Mouse (Mus musculus) left cerebral cortex, postnatal 25 days (tissue): ENCODE measurements around the gene Foxn1. TPM values are rescaled to one million over a fixed set of nuclear protein-coding genes. Genes with fewer than 3 reads are reported as not detected.
A peak's percentile ranks its signal among the peaks of the same experiment; 100 is the strongest.

Experiments used
- DNase-seq, 2 experiments: peaks; one replicate each; pipeline ENCODE4 v3.0.0; 2022; ENCODE audit warnings: low spot score in 2 of 2, mixed read lengths in 1 of 2
- intact Hi-C: fragments of 180-260 bp; cut with DNase I; formaldehyde crosslinking; loops from one replicate; pipeline ENCODE4 v1.15.1; 2025
- total RNA-seq, 2 experiments: library from RNA; stranded (reverse); gene quantifications; 2 replicates each; pipeline ENCODE4 v1.2.3; 2021

Gene Foxn1
- under 1 TPM in 1 of 2 experiments, not detected in 1; 0.09 TPM for total RNA-seq

DNA sequence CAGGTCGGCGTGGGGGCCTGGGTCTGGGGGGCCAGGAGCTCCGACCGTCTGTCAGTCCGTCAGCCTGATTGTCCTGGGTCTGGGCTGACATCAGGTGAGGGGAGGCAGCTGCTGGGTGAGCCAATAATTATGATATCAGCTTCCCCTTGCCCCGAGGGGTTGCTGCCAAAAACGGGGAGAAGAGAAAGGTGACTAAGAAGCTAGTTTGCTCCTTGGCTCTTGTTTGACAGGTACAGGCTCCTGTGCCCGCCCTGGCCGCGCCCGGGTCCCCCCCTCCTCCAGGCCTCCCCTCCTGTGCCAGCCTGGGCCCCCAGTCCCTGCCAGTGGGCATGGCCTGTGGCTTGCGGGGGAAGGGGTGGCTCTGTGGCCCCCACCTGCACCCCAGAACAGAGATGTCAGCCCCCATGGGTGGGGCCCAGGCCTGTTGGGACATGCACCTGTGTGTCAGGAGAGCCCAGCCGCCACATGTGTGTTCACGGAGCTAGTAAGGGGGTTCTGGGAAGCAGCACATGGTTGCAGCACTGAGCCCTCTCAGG is at the start of gene Foxn1:
Gene Foxn1 (minus strand): TSS at position 51 of the 536 bp plus-strand sequence.
- intact Hi-C loops: no loop called here

DNA sequence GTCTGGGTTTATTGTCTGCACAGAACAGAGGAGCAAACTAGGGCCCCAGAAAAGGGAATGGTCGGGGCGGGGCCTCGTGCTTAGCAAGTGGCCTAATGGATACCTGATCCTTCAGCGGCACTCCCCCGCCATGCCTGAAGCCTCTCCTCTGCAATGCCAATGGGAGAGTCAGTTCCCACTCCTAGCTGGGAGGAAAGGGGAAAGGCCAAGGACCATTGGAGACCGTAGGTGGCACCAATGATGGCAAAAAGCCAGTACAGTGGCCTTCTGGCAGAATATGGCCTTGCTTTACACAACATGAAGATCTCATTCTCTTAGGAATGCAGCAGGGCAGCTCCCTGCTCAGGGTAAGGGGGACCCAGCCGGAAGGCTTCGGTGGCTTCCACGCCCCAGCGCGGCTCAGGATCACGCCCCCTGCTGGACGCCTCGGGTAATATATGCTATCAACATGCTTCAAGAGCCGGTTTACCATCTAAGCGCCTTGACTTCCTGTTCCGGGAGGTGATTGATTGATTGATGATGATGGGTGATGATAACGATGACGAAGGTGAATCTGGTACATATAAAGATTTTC is 49.5 kb upstream of the Foxn1 start:
- DNase-seq: no peak
- intact Hi-C loops: no loop called here

More for the DNA sequence above, at the start of gene Foxn1:
- DNase-seq: no peak

DNA sequence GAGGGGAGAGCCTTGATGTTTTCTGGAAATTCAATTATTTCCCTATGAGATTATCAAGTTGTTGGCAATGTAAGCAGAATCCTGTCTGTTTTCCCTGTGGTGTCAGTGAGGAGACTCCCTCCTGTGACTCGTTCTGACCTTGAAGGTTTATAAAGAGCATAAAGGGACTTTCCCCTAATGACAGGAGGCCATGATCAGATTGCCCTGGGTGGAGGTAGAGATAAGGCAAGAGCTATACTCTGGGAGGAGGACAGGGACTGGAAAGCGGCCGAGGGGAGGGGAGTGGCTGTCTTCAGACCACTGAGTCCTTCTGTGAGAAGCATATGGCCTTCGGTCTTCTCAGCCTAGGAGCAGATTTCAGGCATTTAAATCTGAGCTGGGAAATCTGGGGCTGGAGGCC is 47.7 kb upstream of the Foxn1 start:
- intact Hi-C loops: no loop called here

DNA sequence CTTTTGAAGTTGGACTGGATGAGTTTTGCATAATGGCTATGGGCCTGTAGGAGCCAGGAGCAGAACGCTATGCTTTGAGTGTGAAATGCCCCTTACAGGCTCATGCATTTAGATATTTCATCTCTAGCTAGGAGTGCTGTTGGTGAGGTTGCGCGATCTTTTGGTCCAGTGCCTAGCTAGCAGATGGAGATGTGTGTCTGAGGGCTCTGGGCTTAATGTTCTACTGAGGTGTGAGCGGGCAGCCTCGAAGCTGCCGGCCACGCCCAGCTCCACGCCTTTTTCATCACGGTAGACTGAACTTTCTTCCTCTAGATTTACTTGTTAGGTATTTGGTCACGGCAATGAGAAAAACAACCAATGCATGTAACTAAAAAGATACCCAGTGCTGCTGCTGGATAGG is 44.8 kb upstream of the Foxn1 start:
- no peak for DNase-seq
- intact Hi-C loops: no loop called here

More for the DNA sequence above, 47.7 kb upstream of the Foxn1 start:
- DNase-seq: no peak

DNA sequence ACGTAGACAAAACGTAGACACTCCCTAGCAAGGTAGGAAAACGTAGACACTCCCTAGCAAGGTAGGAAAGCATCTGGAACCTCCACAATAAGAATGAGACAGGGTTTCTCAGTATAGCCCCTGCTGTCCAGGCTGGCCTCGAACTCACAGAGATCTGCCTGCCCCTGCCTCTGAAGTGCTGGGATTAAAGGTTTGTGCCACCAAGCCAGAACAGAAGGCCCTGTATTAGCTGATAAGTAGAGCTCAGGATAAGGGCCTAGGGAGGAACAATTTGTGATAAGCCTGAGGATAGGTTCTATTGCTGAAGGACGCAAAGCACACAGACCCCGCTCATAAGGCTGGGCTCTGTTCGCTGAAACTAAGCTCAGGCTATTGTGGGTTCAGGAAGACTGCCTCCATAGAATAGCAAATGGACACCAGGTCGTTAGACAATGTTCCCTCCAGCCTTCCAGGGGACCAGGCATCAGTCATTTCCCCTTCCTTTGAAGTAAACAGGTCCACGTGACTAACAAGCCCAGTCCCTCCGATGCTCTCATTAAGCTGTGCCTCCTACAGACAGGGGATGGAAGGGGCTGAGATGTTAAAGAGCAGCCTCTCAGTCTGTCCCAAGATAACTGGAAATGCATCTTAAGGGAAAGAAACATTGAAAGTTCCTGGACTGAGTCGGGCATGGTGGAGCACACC is 44.0 kb upstream of the Foxn1 start:
- intact Hi-C loops: no loop called here
- no peak for DNase-seq

DNA sequence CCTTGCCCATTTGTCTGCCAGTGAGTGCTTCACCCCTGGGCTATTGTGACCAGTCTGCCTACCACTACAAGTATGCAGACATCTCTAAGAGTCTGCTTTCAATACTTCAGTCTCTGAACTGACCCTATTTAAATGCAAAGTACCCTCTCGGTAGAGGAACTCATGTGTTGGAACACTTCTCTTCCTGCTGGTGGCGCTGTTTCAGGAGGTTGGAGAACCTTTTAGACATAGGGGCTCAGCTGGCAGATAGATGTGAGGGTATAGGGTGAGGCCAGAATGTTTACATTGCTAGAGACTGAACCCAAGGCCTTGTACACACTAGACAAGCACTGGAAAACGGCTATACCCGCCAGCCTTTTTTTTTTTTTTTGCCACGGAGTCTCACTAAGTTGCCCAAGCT is 42.0 kb upstream of the Foxn1 start:
- intact Hi-C loops: no loop called here
- DNase-seq: no peak

DNA sequence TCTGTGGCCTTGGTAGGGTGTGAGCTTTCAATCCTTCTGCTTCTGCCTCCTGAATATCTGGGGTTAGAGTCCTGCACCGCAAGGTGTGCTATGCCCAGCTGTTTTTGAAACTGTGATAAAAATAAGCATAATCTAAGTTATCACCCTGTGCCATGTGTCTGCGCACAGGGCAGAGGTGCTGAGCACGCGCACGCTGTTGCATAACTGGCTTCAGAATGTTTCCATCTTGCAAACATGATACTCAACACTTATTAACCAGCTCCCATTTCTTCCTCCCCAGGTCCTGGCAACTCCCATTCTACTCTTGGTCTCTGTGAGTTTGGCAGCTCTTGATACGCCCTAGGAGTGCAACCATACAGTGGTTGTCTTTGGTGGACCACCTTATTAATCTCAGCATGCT is 41.3 kb upstream of the Foxn1 start:
- no peak for DNase-seq

DNA sequence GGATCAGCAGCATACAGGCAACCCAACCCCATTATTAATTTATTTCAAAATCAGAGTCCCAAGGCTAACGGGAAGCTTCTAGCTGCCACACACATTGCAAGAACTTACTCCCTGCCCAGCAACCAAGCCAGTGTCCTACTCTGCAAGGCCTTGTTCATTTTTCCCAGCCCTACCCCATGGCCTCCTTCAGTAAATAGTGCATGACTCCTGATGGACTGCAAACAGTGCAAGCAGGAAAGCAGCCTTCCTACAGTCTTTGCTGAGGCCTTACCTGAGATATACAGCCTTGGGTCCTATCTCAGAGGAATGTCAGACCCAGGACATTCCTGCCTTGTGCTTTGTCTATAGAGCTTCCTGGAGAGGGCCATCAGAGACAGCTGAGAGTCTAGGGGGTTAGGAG is 39.2 kb upstream of the Foxn1 start:
- no peak for DNase-seq
- intact Hi-C loops: no loop called here

More for the DNA sequence above, 41.3 kb upstream of the Foxn1 start:
- intact Hi-C loops: no loop called here

DNA sequence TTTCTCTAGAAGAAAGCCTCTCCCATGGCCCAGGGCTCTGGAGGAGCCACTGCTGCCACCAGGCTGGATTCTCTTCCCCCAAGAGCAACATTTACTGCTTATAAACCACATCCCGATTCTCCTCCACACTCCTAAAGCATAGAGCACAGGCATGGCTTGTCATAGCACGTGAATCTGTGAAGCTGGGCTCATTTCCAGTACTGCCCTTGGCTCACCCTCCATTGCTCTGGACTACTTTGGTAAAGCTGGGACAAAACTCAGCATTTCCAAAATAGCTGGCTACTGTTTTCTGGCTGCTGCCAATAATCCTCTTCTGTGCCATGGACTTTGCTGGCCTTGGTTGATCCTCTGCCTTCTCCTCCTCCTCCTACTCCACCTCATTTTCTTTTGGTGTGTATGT is 38.0 kb upstream of the Foxn1 start:
- intact Hi-C loops: no loop called here
- DNase-seq: peak; percentile 6 to 42

DNA sequence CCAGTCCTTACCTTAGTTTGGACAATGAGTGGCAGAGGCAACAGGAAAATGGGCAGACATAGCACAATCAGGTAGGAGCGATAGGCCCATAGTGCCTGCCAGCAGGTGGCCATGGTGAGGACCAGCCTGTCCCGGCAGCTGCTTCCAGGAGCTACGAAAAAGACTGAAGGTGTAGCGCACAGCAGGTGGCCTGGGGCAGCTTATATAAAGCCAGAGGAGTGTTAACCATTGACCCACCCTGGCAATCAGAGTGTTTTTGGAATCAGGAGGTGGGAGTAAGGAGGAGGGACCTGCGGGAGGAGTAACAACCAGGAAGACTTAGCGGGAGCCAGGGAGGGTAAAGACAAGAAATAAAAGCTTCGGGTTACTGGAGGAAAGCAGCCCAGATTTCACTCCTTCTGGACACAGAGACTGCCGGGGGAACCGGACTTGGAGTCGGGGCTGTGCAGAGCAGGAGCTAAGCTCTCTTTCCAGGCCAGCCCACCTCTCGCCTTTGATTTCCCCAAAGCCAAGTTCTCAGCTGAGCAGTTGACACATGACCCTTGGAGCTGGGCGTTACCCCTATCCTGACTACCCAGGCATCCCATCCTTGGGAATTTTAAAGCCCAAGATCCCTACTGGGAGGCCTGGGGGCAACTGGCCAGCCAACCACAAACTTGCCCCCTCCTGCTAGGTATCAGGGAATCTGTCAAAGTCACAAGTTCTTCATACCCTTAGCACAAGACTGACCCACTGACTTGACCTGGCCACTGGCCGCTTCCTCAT is 35.9 kb upstream of the Foxn1 start, which contains the start of gene Slc13a2:
Gene Slc13a2 (minus strand): TSS at position 163 of the 765 bp plus-strand sequence.
- intact Hi-C loops: no loop called here
- DNase-seq: no peak

DNA sequence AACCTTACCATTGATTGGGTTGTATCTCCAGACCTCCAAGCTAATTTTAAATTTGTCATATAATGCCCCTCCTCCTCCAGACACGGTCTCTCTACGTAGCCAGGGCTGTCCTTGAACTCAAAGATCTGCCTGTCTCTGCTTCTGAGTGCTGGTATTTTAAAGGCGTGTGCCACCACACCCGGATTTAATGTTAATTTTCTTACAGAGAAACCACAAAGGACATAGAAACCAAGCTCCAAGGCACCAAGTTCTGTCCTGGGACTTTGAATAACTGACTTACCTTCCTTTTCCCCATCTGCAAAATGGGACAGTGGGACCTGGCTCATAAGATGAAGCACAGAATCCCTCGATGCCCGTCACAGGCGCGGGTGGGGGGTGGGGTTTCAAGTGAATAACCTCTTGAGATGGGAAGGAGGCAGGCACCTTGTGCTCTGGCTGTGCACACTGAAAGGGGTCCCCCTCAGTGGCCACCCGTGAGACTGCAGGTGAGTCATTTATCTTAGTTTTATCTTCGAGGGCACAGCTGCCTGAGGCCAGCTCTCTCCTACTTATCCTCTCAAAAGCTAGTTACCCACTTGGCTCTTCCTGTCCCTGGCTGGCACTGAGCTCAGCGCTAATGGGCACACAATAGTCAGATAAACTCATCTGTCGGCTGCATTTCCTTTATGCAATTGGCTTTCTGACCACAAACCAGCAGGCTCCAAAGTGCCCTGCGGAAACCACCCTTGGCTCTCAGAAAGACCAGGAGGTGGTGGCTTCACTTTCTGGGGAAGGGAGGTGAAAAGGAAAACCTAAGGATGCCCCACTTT is 35.0 kb upstream of the Foxn1 start:
- no peak for DNase-seq
- intact Hi-C loops: no loop called here

DNA sequence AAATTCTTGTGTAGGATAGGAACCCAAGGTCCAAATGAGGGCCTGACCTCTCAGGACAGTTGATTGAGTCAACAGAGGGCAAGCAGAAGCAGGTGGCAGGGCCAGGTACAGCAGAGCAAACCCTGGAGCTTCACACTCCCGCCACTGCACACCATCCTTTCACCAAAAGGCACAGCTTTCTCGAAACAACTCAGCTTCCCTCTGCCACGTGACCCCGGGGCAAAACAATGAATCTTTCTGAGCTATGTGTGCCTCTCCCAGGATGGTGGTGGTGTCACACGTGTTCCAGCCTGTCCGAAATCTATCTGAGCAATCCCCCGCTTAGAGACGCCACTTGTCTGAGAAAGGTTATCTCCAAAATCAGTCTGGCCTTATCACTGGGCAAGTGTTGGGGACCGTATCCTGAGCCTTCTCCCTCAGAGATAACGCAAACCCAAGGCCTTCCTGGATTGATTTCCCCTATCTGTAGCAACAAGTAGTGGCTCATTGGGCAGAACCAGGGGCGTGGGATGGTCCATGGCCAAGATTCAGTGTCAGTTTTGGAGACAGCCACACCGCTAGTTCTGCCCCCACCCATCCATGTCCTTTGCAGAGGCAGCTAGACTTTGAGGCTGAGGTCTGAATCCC is 34.0 kb upstream of the Foxn1 start:
- no peak for DNase-seq
- intact Hi-C loops: no loop called here

DNA sequence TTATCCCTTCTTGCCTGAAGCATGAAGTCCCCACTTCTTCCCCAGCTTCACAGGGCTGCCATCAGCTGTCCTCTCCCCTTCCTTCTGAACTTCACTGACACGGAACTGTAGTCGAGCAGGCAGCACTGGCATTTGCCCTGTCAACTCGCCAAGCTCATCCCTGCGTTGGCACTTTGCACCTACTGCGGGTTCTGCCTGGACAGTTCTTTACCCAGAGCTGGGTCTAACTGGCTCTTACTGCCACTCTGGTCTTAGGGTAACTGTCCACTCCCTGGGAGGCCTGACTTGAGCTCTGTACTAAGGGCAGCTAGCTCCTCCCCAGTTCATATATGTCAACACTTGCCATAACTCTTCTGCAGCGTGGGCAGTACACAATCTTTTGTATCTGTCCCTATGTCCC is 30.5 kb upstream of the Foxn1 start:
- DNase-seq: no peak
- intact Hi-C loops: no loop called here

DNA sequence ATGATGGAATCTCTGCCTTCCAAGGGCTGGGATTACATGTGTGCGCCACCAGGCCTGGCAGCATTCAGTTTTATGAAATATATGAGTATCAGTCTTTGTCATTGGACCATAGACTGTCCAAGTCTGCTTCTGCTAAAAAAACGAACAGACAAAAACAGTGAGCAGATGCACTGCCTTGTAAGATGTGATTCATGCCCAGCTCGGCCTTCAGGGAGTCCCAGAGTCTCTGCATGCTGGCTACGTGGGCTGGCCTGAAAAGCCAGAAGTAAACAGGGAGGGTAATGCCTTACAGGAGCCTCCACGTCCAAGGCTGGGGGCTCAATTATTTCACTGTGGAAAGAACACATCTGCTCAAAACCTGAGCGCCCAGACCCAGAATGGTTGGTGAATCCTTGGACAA is 26.5 kb upstream of the Foxn1 start:
- peak in 1 of 2 experiments; percentile 67 for DNase-seq
- intact Hi-C loops: no loop called here

DNA sequence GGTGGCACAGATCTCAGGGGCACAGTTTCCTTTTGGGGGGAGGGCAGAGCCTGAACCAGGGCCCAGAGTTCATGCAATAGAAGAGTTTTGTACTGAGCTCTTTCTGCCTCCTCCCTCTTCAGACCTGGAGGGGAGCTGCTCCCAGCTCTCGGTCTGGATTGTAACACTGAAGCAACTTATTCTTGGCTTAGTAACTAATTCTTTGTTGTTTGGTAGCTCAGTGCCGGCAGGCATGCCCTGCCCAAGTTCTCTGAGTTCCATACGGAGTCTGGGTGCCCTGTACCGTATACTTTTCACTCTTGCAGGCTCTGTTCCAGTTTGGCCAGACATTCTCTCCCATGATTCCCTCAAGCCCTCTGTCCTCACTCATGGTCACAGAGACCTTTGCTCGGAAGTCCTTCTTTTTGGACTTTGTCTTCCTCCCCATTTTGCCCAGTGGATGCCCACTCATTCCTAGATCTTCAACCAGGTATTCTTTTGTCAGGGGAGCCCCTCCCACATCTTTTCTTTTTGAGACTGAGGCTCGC is 26.0 kb upstream of the Foxn1 start:
- intact Hi-C loops: no loop called here
- DNase-seq: no peak

DNA sequence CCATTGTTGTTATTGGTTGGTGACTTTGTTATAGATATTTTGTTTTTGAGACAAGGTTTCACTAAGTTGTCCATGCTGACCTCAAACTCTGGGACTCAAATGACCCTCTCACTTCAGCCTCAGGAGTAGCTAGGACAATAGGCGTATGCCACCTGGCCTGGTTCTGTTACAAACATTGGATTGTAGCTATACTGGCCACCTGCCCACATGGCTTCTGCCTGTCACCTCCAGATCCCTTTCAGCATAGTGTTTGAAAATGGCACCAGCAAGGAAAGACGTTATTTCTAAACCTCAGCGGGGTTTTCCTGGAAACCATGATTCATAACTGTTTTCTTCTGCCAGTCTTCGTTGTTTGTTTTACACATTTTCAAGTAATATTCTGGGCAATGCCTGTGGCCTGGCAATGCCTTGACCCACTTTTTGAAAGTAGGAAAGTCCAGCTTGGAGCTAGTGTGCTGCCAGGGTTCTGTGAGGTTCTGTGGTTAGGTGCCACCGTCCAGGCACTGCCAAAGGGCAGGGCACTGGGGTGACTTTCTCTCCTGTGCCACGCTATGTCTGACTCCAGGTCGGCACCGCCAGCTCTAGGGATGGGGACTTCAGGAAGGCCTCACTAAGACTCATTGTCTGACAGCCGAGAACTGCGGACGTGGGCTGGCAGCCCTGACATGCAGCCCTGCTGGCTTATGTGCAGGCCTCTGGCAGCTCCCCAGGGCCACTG is 25.4 kb upstream of the Foxn1 start:
- intact Hi-C loops: no loop called here
- no peak for DNase-seq

DNA sequence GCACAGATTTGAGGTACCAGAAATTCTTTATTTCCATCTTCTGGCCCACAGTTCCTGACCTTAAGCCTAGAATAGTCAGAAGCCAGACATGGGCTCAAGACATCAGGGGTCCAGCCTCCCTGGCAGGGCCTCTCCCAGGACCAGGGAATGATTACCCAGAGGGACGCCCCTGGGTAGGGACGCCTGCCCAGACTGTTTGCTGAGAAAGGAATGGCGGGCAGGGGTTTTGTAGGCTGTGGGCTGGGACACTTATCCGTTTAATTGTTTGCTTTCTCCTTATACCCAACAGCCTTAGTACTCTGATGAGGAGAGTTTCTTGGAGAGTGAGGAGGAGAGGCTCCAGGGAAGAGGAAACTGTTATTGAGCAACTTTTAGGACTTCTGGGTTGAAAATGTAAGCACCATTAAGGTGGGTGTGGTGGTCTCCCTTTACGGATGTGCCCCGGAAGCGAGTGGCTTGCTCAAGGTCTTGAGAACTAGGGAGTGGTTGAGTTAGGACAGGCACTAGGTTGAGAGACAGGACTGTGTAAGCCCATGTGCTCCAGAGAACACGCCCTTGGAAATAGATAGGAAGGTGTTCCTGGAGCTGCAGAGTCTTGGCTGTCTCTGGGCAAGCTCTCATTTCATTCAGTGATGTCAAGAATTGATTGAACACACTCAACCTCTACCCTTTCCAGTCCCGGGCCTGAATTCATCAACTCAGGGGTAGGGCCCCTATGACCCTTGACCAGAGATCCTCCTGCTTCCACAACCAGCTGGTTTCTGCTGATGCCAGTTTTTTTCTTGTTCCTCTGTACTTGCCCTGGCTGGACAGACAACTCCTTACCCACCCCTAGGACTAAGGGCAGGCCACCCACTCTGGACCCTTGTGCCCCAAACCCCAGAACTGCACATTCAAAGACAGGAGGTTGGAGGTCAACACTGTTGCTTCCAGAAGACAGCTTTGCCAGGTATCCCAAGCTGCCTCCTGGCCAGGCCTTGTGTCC is 22.2 kb upstream of the Foxn1 start:
- DNase-seq: no peak
- intact Hi-C loops: no loop called here
